Mouse (Mus musculus) megakaryocyte, embryonic 14.5 days (primary cell): ENCODE measurements around the gene Stra8.
A peak's percentile ranks its signal among the peaks of the same experiment; 100 is the strongest.

Experiments used
- FLI1 ChIP-seq: IDR thresholded peaks from 2 replicates; pipeline ENCODE4 v1.6.1; 2012; ENCODE audit warnings: low read length, inconsistent platforms, mixed read lengths
- GATA1 ChIP-seq: IDR thresholded peaks from 3 replicates; pipeline ENCODE4 v1.6.1; 2012; ENCODE audit warnings: mixed read lengths, low read length, inconsistent platforms, borderline replicate concordance

- no peak for TF ChIP-seq GATA1
- 0 out of 2 replicates have a peak, but pooled peaks have one; percentile 23 for TF ChIP-seq FLI1
These were observed 42.2 kb upstream of the Stra8 start, which contains the start of gene Cyren for GRCm38 (mm10) chr6:34877509-34878321.
